Mouse (Mus musculus): ENCODE results near the gene Mov10. TPM values are rescaled to one million over a fixed set of nuclear protein-coding genes. Genes with fewer than 3 reads are reported as not detected.

Gene Mov10
- polyA plus RNA-seq, 1 experiment from 2014 or later: 94.5 TPM

- 13% methylated on average over 6 of the region's 6 CpGs for WGBS
- H3K4me1 ChIP-seq (replicated peaks; ENCODE audit: control insufficient read depth, insufficient read depth, low read length): peaks cover 57% of the 10 kb centered on the region
- H3K4me3 ChIP-seq (ENCODE audit: low read depth, low read length): peak overlapping the region; percentile 80
- no peaks in the 10 kb centered on the region for H3K27me3 ChIP-seq (replicated peaks; ENCODE audit: control insufficient read depth, insufficient read depth, low read length)
- peak overlapping the region; percentile 78 for H3K9ac ChIP-seq (ENCODE audit: low read length)
- peaks cover 32% of the 10 kb centered on the region for H3K36me3 ChIP-seq (ENCODE audit: control insufficient read depth, insufficient read depth, low read length)
- peak; percentile 71 for DNase-seq (ENCODE audit: low spot score)
- no peaks in the 10 kb centered on the region for H3K9me3 ChIP-seq (ENCODE audit: control insufficient read depth, low read length)
- 0 out of 2 replicates have a peak, but pooled peaks have one; percentile 7 for ATAC-seq (replicated peaks; ENCODE audit: low FRiP score, low TSS enrichment, low read depth)
- H3K4me2 ChIP-seq (ENCODE audit: low read length): peak overlapping the region; percentile 98
- H3K27ac ChIP-seq (ENCODE audit: low read depth): peak overlapping the region; percentile 89
These were observed 27.9 kb downstream of the Mov10 start for GRCm38 (mm10) chr3:104790401-104790937.

DNA sequence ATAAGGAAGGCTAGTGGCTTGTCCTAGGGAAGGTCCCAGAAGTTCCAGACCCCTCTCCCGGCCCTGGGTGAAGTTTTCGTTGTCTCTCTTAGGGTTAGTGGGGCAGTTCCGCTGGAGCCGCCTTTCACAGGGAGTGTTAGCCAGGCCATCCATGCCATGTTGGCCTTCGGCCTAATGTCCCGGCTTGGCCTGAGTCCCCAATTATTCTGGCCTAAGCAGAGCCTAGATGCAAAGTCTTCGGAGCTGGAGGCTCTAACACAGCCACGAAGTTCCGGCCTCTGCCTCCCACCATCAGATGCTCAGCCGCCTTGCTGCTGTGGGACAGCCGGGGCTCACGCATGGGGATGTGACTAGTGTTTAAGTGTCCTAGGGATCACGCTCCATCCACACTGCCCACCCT lies 28.5 kb downstream of the Mov10 start:
- H3K27ac ChIP-seq (ENCODE audit: low read depth): peak overlapping the region; percentile 89
- H3K36me3 ChIP-seq (ENCODE audit: control insufficient read depth, insufficient read depth, low read length): peaks cover 28% of the 10 kb centered on the region
- H3K9ac ChIP-seq (ENCODE audit: low read length): peak overlapping the region; percentile 78
- ATAC-seq (replicated peaks; ENCODE audit: low FRiP score, low TSS enrichment, low read depth): no peak
- peak overlapping the region; percentile 80 for H3K4me3 ChIP-seq (ENCODE audit: low read depth, low read length)
- WGBS: 14% methylated on average over 13 of the region's 13 CpGs
- H3K4me2 ChIP-seq (ENCODE audit: low read length): peak overlapping the region; percentile 98
- H3K27me3 ChIP-seq (replicated peaks; ENCODE audit: control insufficient read depth, insufficient read depth, low read length): no peaks in the 10 kb centered on the region
- peaks cover 50% of the 10 kb centered on the region for H3K4me1 ChIP-seq (replicated peaks; ENCODE audit: control insufficient read depth, insufficient read depth, low read length)
- H3K9me3 ChIP-seq (ENCODE audit: control insufficient read depth, low read length): no peaks in the 10 kb centered on the region
- DNase-seq (ENCODE audit: low spot score): peak; percentile 68

DNA sequence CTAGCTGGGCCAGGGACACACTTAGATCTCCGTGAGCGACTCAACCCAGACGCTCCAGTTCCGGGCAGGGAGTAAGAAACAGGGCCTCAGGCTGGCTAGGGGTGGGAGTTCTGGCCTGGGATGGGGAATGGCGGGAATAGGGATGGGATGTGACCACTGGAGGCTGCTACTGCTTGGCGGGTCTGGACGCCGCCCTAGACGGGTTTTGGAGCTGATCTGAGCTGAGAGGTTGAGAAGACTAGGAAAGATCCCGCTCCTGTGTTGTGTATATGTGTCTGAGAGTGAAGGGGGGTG lies 29.1 kb downstream of the Mov10 start:
- Histone ChIP-seq H3K9me3 (ENCODE audit: control insufficient read depth, low read length) (no peaks in the 10 kb centered on the region), H3K4me1 (replicated peaks; ENCODE audit: control insufficient read depth, insufficient read depth, low read length) (peaks cover 45% of the 10 kb centered on the region), H3K4me3 (ENCODE audit: low read depth, low read length) (peak overlapping the region; percentile 80), H3K4me2 (ENCODE audit: low read length) (peak overlapping the region; percentile 98), H3K36me3 (ENCODE audit: control insufficient read depth, insufficient read depth, low read length) (peaks cover 28% of the 10 kb centered on the region), H3K9ac (ENCODE audit: low read length) (peak overlapping the region; percentile 78), H3K27ac (ENCODE audit: low read depth) (peak overlapping the region; percentile 89), H3K27me3 (replicated peaks; ENCODE audit: control insufficient read depth, insufficient read depth, low read length) (no peaks in the 10 kb centered on the region)
- WGBS: 1% methylated on average over 10 of the region's 10 CpGs
- ATAC-seq (replicated peaks; ENCODE audit: low FRiP score, low TSS enrichment, low read depth): peak; percentile 2; the same call in 1 of the 2 replicates
- DNase-seq (ENCODE audit: low spot score): no peak

DNA sequence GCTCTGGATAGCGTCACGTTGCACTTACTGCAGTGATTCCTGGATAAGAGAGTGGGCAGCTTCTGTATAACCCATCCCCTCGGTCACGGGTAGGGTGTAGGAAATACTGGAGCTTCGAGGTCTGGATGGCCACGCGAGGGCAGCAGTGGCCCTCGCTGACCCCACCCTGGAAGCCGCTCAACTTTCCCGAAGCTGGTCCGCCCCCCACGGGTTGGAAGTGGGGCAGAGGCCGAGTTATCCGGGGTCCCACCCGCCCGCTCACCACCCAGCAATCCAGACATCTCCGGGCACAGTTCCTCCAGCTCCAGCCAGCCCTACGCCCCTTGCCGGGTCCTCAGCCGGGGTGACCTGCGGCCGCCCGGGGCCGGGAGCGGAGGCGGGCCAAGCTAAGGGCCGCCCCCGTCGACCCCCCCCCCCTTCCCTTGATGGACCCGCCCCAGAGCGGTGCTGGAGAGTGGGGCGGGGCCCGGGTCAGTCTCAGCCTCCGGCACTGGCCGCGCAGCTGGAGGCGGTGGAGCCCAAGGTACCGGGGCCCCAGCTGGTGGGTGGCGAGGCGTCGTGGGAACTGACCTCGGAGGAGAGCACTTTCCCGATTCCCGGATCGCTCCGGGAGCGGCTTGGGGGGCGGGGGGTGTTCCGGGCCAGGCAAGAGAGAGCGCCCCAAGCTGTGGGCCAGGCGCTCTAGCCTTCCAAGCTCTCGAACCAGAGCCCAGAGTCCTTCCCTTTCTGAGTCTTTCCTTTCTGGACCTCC lies 29.6 kb downstream of the Mov10 start:
- peak; percentile 90 for ATAC-seq (replicated peaks; ENCODE audit: low FRiP score, low TSS enrichment, low read depth)
- H3K4me2 ChIP-seq (ENCODE audit: low read length): peak overlapping the region; percentile 98
- peaks cover 40% of the 10 kb centered on the region for H3K4me1 ChIP-seq (replicated peaks; ENCODE audit: control insufficient read depth, insufficient read depth, low read length)
- H3K36me3 ChIP-seq (ENCODE audit: control insufficient read depth, insufficient read depth, low read length): peaks cover 23% of the 10 kb centered on the region
- under 1% methylated on average over 46 of the region's 52 CpGs for WGBS
- DNase-seq (ENCODE audit: low spot score): peak; percentile 91
- H3K27me3 ChIP-seq (replicated peaks; ENCODE audit: control insufficient read depth, insufficient read depth, low read length): peaks cover 2% of the 10 kb centered on the region; the same call in 1 of the 2 replicates
- H3K9ac ChIP-seq (ENCODE audit: low read length): peak overlapping the region; percentile 78
- peak overlapping the region; percentile 80 for H3K4me3 ChIP-seq (ENCODE audit: low read depth, low read length)
- peak overlapping the region; percentile 89 for H3K27ac ChIP-seq (ENCODE audit: low read depth)
- H3K9me3 ChIP-seq (ENCODE audit: control insufficient read depth, low read length): no peaks in the 10 kb centered on the region

- ATAC-seq (replicated peaks; ENCODE audit: low FRiP score, low TSS enrichment, low read depth): no peak
These were observed 30.3 kb downstream of the Mov10 start, which contains the start of gene Rhoc for GRCm38 (mm10) chr3:104788075-104788474. TSS of gene Rhoc (plus strand) at chr3:104788375.

DNA sequence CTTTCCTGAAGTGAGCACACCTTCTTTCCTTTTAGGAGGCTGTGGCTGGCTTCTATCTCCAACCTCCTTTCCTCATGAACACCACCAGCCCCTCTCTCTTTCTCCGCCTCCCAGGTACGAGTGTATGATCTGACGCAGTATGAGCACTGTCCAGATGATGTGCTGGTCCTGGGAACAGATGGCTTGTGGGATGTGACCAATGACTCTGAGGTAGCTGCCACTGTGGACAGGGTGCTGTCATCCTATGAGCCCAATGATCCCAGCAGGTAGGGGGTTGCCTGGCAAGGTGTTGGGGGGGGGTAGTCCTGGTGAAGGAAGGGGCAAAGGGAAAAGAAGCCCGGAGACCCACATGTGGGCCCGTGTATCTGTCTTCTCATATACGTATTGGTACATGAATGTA lies 33.1 kb downstream of the Mov10 start:
- no peaks in the 10 kb centered on the region for H3K36me3 ChIP-seq (ENCODE audit: control insufficient read depth, insufficient read depth, low read length)
- no peaks in the 10 kb centered on the region for H3K9me3 ChIP-seq (ENCODE audit: control insufficient read depth, low read length)
- no peak overlapping the region for H3K9ac ChIP-seq (ENCODE audit: low read length)
- peaks cover 27% of the 10 kb centered on the region for H3K4me1 ChIP-seq (replicated peaks; ENCODE audit: control insufficient read depth, insufficient read depth, low read length)
- H3K4me3 ChIP-seq (ENCODE audit: low read depth, low read length): no peak overlapping the region
- 82% methylated on average over 6 of the region's 6 CpGs for WGBS
- H3K27me3 ChIP-seq (replicated peaks; ENCODE audit: control insufficient read depth, insufficient read depth, low read length): peaks cover 36% of the 10 kb centered on the region
- no peak overlapping the region for H3K4me2 ChIP-seq (ENCODE audit: low read length)
- DNase-seq (ENCODE audit: low spot score) (no peak), ATAC-seq (replicated peaks; ENCODE audit: low FRiP score, low TSS enrichment, low read depth) (no peak)
- no peak overlapping the region for H3K27ac ChIP-seq (ENCODE audit: low read depth)

More at GRCm38 (mm10) chr3:104788075-104788474, 30.3 kb downstream of the Mov10 start, which contains the start of gene Rhoc:
- Histone ChIP-seq H3K4me3 (ENCODE audit: low read depth, low read length) (peak within 1 kb of the TSS; percentile 80), H3K9ac (ENCODE audit: low read length) (peak within 1 kb of the TSS; percentile 78), H3K9me3 (ENCODE audit: control insufficient read depth, low read length) (no peaks in the 10 kb centered on the region), H3K27ac (ENCODE audit: low read depth) (peak within 1 kb of the TSS; percentile 89), H3K27me3 (replicated peaks; ENCODE audit: control insufficient read depth, insufficient read depth, low read length) (peaks cover 9% of the 10 kb centered on the region), H3K36me3 (ENCODE audit: control insufficient read depth, insufficient read depth, low read length) (peaks cover 16% of the 10 kb centered on the region), H3K4me1 (replicated peaks; ENCODE audit: control insufficient read depth, insufficient read depth, low read length) (peaks cover 34% of the 10 kb centered on the region), H3K4me2 (ENCODE audit: low read length) (peak within 1 kb of the TSS; percentile 98)
- no peak for DNase-seq (ENCODE audit: low spot score)
- WGBS: 19% methylated on average over 3 of the region's 3 CpGs

DNA sequence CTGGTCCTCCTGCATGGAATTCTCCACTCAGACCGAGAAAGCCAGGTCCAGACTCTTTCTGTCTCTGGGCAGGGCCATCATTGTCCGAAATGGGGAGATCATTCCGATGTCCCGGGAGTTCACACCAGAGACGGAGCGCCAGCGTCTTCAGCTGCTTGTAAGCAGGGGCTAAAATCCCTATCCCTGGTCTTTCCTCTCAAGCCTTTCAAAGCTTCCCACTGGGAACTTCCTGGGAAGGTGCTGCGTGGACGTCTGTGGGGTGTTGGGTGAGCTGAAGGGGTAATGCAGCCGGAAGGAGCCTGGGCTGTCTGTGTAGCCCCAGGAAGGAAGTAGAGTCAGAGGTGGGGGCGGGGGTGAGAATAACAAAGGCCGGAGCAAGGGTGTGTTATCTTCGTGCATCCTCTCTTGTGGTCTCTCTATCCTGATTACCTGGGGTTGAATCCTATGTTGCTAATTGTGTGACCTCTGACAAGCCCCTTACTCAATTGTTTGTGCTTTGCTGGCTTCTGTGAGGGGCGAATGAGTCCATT lies 34.3 kb downstream of the Mov10 start:
- H3K4me1 ChIP-seq (replicated peaks; ENCODE audit: control insufficient read depth, insufficient read depth, low read length): peaks cover 19% of the 10 kb centered on the region; the same call in 1 of the 2 replicates
- H3K4me2 ChIP-seq (ENCODE audit: low read length): no peak overlapping the region
- DNase-seq (ENCODE audit: low spot score): no peak
- H3K27ac ChIP-seq (ENCODE audit: low read depth): no peak overlapping the region
- no peak for ATAC-seq (replicated peaks; ENCODE audit: low FRiP score, low TSS enrichment, low read depth)
- no peaks in the 10 kb centered on the region for H3K9me3 ChIP-seq (ENCODE audit: control insufficient read depth, low read length)
- H3K36me3 ChIP-seq (ENCODE audit: control insufficient read depth, insufficient read depth, low read length): no peaks in the 10 kb centered on the region
- no peak overlapping the region for H3K9ac ChIP-seq (ENCODE audit: low read length)
- no peak overlapping the region for H3K4me3 ChIP-seq (ENCODE audit: low read depth, low read length)
- H3K27me3 ChIP-seq (replicated peaks; ENCODE audit: control insufficient read depth, insufficient read depth, low read length): peaks cover 46% of the 10 kb centered on the region
- WGBS: 38% methylated on average over 14 of the region's 14 CpGs

- Histone ChIP-seq H3K27ac (ENCODE audit: low read depth) (no peak overlapping the region), H3K4me2 (ENCODE audit: low read length) (peak overlapping the region; percentile 97), H3K4me3 (ENCODE audit: low read depth, low read length) (no peak overlapping the region; the same call in 1 of the 2 replicates), H3K9me3 (ENCODE audit: control insufficient read depth, low read length) (no peaks in the 10 kb centered on the region), H3K27me3 (replicated peaks; ENCODE audit: control insufficient read depth, insufficient read depth, low read length) (peaks cover 65% of the 10 kb centered on the region), H3K9ac (ENCODE audit: low read length) (no peak overlapping the region), H3K36me3 (ENCODE audit: control insufficient read depth, insufficient read depth, low read length) (no peaks in the 10 kb centered on the region), H3K4me1 (replicated peaks; ENCODE audit: control insufficient read depth, insufficient read depth, low read length) (peaks cover 19% of the 10 kb centered on the region; the same call in 1 of the 2 replicates)
- no peak for DNase-seq (ENCODE audit: low spot score)
- 22% methylated on average over 12 of the region's 12 CpGs for WGBS
- ATAC-seq (replicated peaks; ENCODE audit: low FRiP score, low TSS enrichment, low read depth): no peak; the same call in 1 of the 2 replicates
These were observed 36.2 kb downstream of the Mov10 start for GRCm38 (mm10) chr3:104782061-104782681.
